Mouse (Mus musculus): ENCODE data around the gene Muc15.

Muc15 gene

GRCm38 (mm10) chr2:110721290-110721753, at the start of gene Muc15:
TSS of gene Muc15 (plus strand) at chr2:110721340.
- no peak for DNase-seq

GRCm38 (mm10) chr2:110709436-110709835, 11.7 kb upstream of the Muc15 start:
- DNase-seq: peak; percentile 12

GRCm38 (mm10) chr2:110710055-110710720, 11.0 kb upstream of the Muc15 start:
- peak; percentile 50 for DNase-seq

- DNase-seq: peak; percentile 33
Observed at GRCm38 (mm10) chr2:110719051-110719450, 2.1 kb upstream of the Muc15 start.

GRCm38 (mm10) chr2:110722208-110722607, 1.1 kb downstream of the Muc15 start:
- DNase-seq: no peak

- DNase-seq: no peak
Observed at GRCm38 (mm10) chr2:110726106-110726505, 5.0 kb downstream of the Muc15 start.

- DNase-seq: peak; percentile 15
Observed at GRCm38 (mm10) chr2:110737236-110737635, 16.1 kb downstream of the Muc15 start.

- no peak for DNase-seq
Observed at GRCm38 (mm10) chr2:110737981-110738380, 16.8 kb downstream of the Muc15 start.

GRCm38 (mm10) chr2:110739781-110740180, 18.6 kb downstream of the Muc15 start:
- no peak for DNase-seq

- no peak for DNase-seq
Observed at GRCm38 (mm10) chr2:110740493-110740892, 19.4 kb downstream of the Muc15 start.

- DNase-seq: no peak
Observed at GRCm38 (mm10) chr2:110757556-110757955, 36.4 kb downstream of the Muc15 start.

- no peak for DNase-seq
Observed at GRCm38 (mm10) chr2:110759434-110759833, 38.3 kb downstream of the Muc15 start.

GRCm38 (mm10) chr2:110787396-110787795, 66.3 kb downstream of the Muc15 start:
- no peak for DNase-seq

Data from right cerebral cortex, postnatal 25 days (tissue).